Mouse (Mus musculus) gastrocnemius, adult 2 months (tissue): Measurements from ENCODE around the gene Zbtb42. TPM values are rescaled to one million over a fixed set of nuclear protein-coding genes. Genes with fewer than 3 reads are reported as not detected.

Source experiments
- DNase-seq: peaks from one replicate; pipeline ENCODE4 v3.0.0; 2022
- H3K27ac ChIP-seq: fragments of 200-600 bp; 2 replicates; pipeline ENCODE4 v1.8.1; 2022; ENCODE audit warnings: mild to moderate bottlenecking
- H3K4me3 ChIP-seq: fragments of 200-600 bp; 2 replicates; pipeline ENCODE4 v1.8.1; 2022; ENCODE audit warnings: mild to moderate bottlenecking, moderate library complexity
- CTCF ChIP-seq: fragments of 200-600 bp; IDR thresholded peaks from 2 replicates; pipeline ENCODE4 v1.8.1; 2022; ENCODE audit warnings: antibody characterized with exemption, mild to moderate bottlenecking, moderate library complexity
- intact Hi-C: fragments of 180-260 bp; cut with DNase I; formaldehyde crosslinking; loops from one replicate; pipeline ENCODE4 v1.15.1; 2025
- long read RNA-seq, 2 experiments: library from polyadenylated mRNA; stranded (forward); transcript quantifications; one replicate each; pipeline ENCODE4 v2.0.0; 2021
- total RNA-seq, 2 experiments: library from RNA; stranded (reverse); gene quantifications; 2 replicates each; pipeline ENCODE4 v1.2.3; 2021

The Zbtb42 gene
- under 1 TPM; 0.64 to 0.81 TPM for total RNA-seq
- long read RNA-seq, experiment 1, partial matches to known transcripts = 0 of 1 reads
- long read RNA-seq, experiment 1, other reads (novel, unspliced or antisense) = 0 of 1 reads
- long read RNA-seq, experiment 2, partial matches to known transcripts = 0 of 1 reads
- long read RNA-seq, experiment 2, other reads (novel, unspliced or antisense) = 0 of 1 reads

GRCm38 (mm10) chr12:112678555-112679026, at the start of gene Zbtb42:
Gene Zbtb42, plus strand, starts transcription at chr12:112678828.
- no peak for TF ChIP-seq CTCF
- intact Hi-C loops = no loop called here
- peak; percentile 83 for DNase-seq
- H3K27ac ChIP-seq = peak within 1 kb of the TSS; percentile 83
- H3K4me3 ChIP-seq = peak within 1 kb of the TSS; percentile 77

- peak overlapping the region; percentile 59 for H3K4me3 ChIP-seq
Observed at GRCm38 (mm10) chr12:112628928-112629721, 49.5 kb upstream of the Zbtb42 start.

GRCm38 (mm10) chr12:112630029-112630428, 48.6 kb upstream of the Zbtb42 start:
- Histone ChIP-seq H3K27ac (peak overlapping the region; percentile 99), H3K4me3 (peak overlapping the region; percentile 50; the same call in 1 of the 2 replicates)
- intact Hi-C loops = no loop called here
- DNase-seq = peak; percentile 75
- TF ChIP-seq CTCF = no peak

More at GRCm38 (mm10) chr12:112628928-112629721, 49.5 kb upstream of the Zbtb42 start:
- no peak for TF ChIP-seq CTCF
- DNase-seq = peak; percentile 89
- peak overlapping the region; percentile 99 for H3K27ac ChIP-seq
- intact Hi-C loops = no loop called here

- no peak for DNase-seq
- no peak for TF ChIP-seq CTCF
- intact Hi-C loops = no loop called here
- H3K4me3 ChIP-seq = peak overlapping the region; percentile 50
- peak overlapping the region; percentile 99 for H3K27ac ChIP-seq
Observed at GRCm38 (mm10) chr12:112630796-112631195, 47.8 kb upstream of the Zbtb42 start.

- no peak overlapping the region for H3K4me3 ChIP-seq
- DNase-seq = no peak
- intact Hi-C loops = no loop called here
- peak overlapping the region; percentile 99 for H3K27ac ChIP-seq
- TF ChIP-seq CTCF = no peak
Observed at GRCm38 (mm10) chr12:112631472-112631871, 47.2 kb upstream of the Zbtb42 start.

- intact Hi-C loops = no loop called here
- peak overlapping the region; percentile 17 for H3K4me3 ChIP-seq
- H3K27ac ChIP-seq = peak overlapping the region; percentile 99
- DNase-seq = no peak
- TF ChIP-seq CTCF = no peak
Observed at GRCm38 (mm10) chr12:112632084-112632777, 46.4 kb upstream of the Zbtb42 start.

GRCm38 (mm10) chr12:112632907-112633306, 45.7 kb upstream of the Zbtb42 start:
- H3K4me3 ChIP-seq = peak overlapping the region; percentile 17; the same call in 1 of the 2 replicates
- intact Hi-C loops = no loop called here
- TF ChIP-seq CTCF = no peak
- no peak for DNase-seq
- H3K27ac ChIP-seq = peak overlapping the region; percentile 99

GRCm38 (mm10) chr12:112633686-112634085, 44.9 kb upstream of the Zbtb42 start:
- Histone ChIP-seq H3K4me3 (no peak overlapping the region), H3K27ac (peak overlapping the region; percentile 99)
- intact Hi-C loops = no loop called here
- DNase-seq = no peak
- no peak; the same call in 1 of the 2 replicates for TF ChIP-seq CTCF

- H3K27ac ChIP-seq = peak overlapping the region; percentile 35; the same call in 1 of the 2 replicates
- intact Hi-C loops = no loop called here
- no peak for TF ChIP-seq CTCF
- H3K4me3 ChIP-seq = no peak overlapping the region
- no peak for DNase-seq
Observed at GRCm38 (mm10) chr12:112639526-112639925, 39.1 kb upstream of the Zbtb42 start.

GRCm38 (mm10) chr12:112643126-112643525, 35.5 kb upstream of the Zbtb42 start:
- Histone ChIP-seq H3K27ac (peak overlapping the region; percentile 84; the same call in 1 of the 2 replicates), H3K4me3 (no peak overlapping the region)
- no peak for TF ChIP-seq CTCF
- intact Hi-C loops = no loop called here
- no peak for DNase-seq

GRCm38 (mm10) chr12:112644180-112644854, 34.3 kb upstream of the Zbtb42 start, which contains the start of gene Siva1:
Gene Siva1, plus strand, starts transcription at chr12:112644679.
- TF ChIP-seq CTCF = no peak
- intact Hi-C loops = no loop called here
- Histone ChIP-seq H3K27ac (peak within 1 kb of the TSS; percentile 94), H3K4me3 (peak within 1 kb of the TSS; percentile 94)
- DNase-seq = peak; percentile 100
